Mouse (Mus musculus) kidney, embryonic 14.5 days (tissue): Measurements from ENCODE around the gene Vsig4. TPM values are rescaled to one million over a fixed set of nuclear protein-coding genes. Genes with fewer than 3 reads are reported as not detected.
"Not testable (repeated sequence)": the region's sequence is repeated elsewhere in the genome, so short reads cannot be mapped to it uniquely, and the experiment has no call there.

Experiments used
- ATAC-seq: fragments of 200-750 bp; cut with Nextera tagmentation; 2 replicates; pipeline ENCODE4 v1.8.0; 2017; ENCODE audit warnings: moderate number of reproducible peaks, mild to moderate bottlenecking, moderate TSS enrichment, moderate library complexity; ENCODE audit not compliant: low FRiP score, low TSS enrichment
- H3K27ac ChIP-seq: fragments of 300-500 bp; sonication (generic); 2 replicates; pipeline ENCODE4 v1.5.1; 2014; ENCODE audit warnings: low read depth, mild to moderate bottlenecking, low read length, moderate library complexity, mixed read lengths
- H3K27me3 ChIP-seq: fragments of 300-500 bp; sonication (generic); 2 replicates; pipeline ENCODE4 v1.6.1; 2014; ENCODE audit warnings: mild to moderate bottlenecking, low read length; ENCODE audit not compliant: control insufficient read depth, insufficient read depth
- H3K36me3 ChIP-seq: fragments of 300-500 bp; sonication (generic); 2 replicates; pipeline ENCODE4 v1.6.1; 2014; ENCODE audit warnings: low read length, mixed read lengths; ENCODE audit not compliant: control insufficient read depth, insufficient read depth
- H3K4me1 ChIP-seq: fragments of 300-500 bp; sonication (generic); 2 replicates; pipeline ENCODE4 v1.6.1; 2014; ENCODE audit warnings: low read length, mixed read lengths; ENCODE audit not compliant: control insufficient read depth, insufficient read depth
- H3K4me2 ChIP-seq: fragments of 300-500 bp; sonication (generic); replicated peaks from 2 replicates; pipeline ENCODE4 v1.6.1; 2014; ENCODE audit warnings: low read depth, mild to moderate bottlenecking, low read length
- H3K4me3 ChIP-seq: fragments of 300-500 bp; sonication (generic); 2 replicates; pipeline ENCODE4 v1.5.1; 2014; ENCODE audit warnings: mild to moderate bottlenecking, low read length
- H3K9ac ChIP-seq: fragments of 300-500 bp; sonication (generic); 2 replicates; pipeline ENCODE4 v1.6.1; 2014; ENCODE audit warnings: low read depth, mild to moderate bottlenecking, low read length, moderate library complexity
- H3K9me3 ChIP-seq: fragments of 300-500 bp; sonication (generic); 2 replicates; pipeline ENCODE4 v1.6.1; 2016; ENCODE audit warnings: low read length; ENCODE audit not compliant: control insufficient read depth
- WGBS: fragments of 180-500 bp; shearing (Covaris S2); extraction: QIAGEN DNeasy Blood & Tissue Kit; methylation state at CpG from one replicate; pipeline ENCODE4 v1.1.7; 2014; 5-methylcytosine and 5-hydroxymethylcytosine counted together
- microRNA counts: library from miRNA; unstranded; fragments of <30 nt; microRNA quantifications from one replicate; lab custom pipeline; 2017
- microRNA-seq: library from miRNA; unstranded; fragments of <30 nt; microRNA quantifications from one replicate; pipeline ENCODE4, GENCODE M21; 2016
- polyA plus RNA-seq: library from polyadenylated mRNA; unstranded; fragments of >200 nt; fragmentation: Nextera tagmentation; extraction: Ambion mirVana; gene quantifications from 2 replicates; pipeline ENCODE4 v1.2.1, GENCODE M21; 2014

Gene Vsig4
- polyA plus RNA-seq, 1 experiment from 2014 or later: not detected

- H3K4me3 ChIP-seq: no peak overlapping the region
- no peaks in the 10 kb centered on the region for H3K27me3 ChIP-seq
- WGBS: 62% methylated on average over 1 of the region's 1 CpGs
- no peak overlapping the region for H3K27ac ChIP-seq
- H3K9ac ChIP-seq: no peak overlapping the region
- H3K36me3 ChIP-seq: no peaks in the 10 kb centered on the region
- no peak overlapping the region for H3K4me2 ChIP-seq
- no peak for ATAC-seq
- no peaks in the 10 kb centered on the region for H3K9me3 ChIP-seq
- no peaks in the 10 kb centered on the region for H3K4me1 ChIP-seq
These were observed 75.2 kb downstream of the Vsig4 start for GRCm38 (mm10) chrX:96218088-96218487.

- Histone ChIP-seq H3K4me3 (no peak overlapping the region), H3K27me3 (no peaks in the 10 kb centered on the region), H3K4me2 (no peak overlapping the region), H3K4me1 (no peaks in the 10 kb centered on the region), H3K9me3 (no peaks in the 10 kb centered on the region), H3K9ac (no peak overlapping the region), H3K27ac (no peak overlapping the region), H3K36me3 (no peaks in the 10 kb centered on the region)
- 34% methylated on average over 1 of the region's 1 CpGs for WGBS
- ATAC-seq: no peak
These were observed 86.4 kb downstream of the Vsig4 start for GRCm38 (mm10) chrX:96206872-96207271.

GRCm38 (mm10) chrX:96205143-96205542 is 88.1 kb downstream of the Vsig4 start:
- not testable (repeated sequence) for H3K4me2 ChIP-seq, H3K9me3 ChIP-seq, H3K36me3 ChIP-seq, H3K27ac ChIP-seq, H3K4me3 ChIP-seq, H3K27me3 ChIP-seq, ATAC-seq, H3K4me1 ChIP-seq, H3K9ac ChIP-seq
- 86% methylated on average over 3 of the region's 3 CpGs for WGBS

MicroRNA genes within 50 kb of the gene (microRNA counts, 519-probe panel; counts per million panel counts)
- 4,761 counts per million, percentile 35 among the panel's probes with 10 or more counts for microRNA mmu-miR-223 (lab: Ali Mortazavi, UCI)

Small RNA genes lying within 50 kb of the gene (microRNA-seq; reads per million reads assigned to microRNA genes)
- gene Mir223: 291 reads per million, percentile 68 among the genes with 10 or more reads in this experiment

Other genes with a start within 250 kb of the Vsig4 start
- 70.2 and 112 TPM in 2 replicates for gene Msn, start 197.4 kb downstream of the Vsig4 start, polyA plus RNA-seq
- 10.9 and 24.5 TPM in 2 replicates for gene Heph, start 161.9 kb upstream of the Vsig4 start, polyA plus RNA-seq
- 0.14 and 0.34 TPM in 2 replicates for gene Hsf3, start 162.9 kb upstream of the Vsig4 start, polyA plus RNA-seq